Mouse (Mus musculus) kidney, postnatal 36 days (tissue): ENCODE results near the gene Sars2.

Experiments
- DNase-seq, 2 experiments: peaks; one replicate each; pipeline ENCODE4 v3.0.0; 2021 to 2022; ENCODE audit warnings: mixed read lengths in 2 of 2

Sars2 gene

DNA sequence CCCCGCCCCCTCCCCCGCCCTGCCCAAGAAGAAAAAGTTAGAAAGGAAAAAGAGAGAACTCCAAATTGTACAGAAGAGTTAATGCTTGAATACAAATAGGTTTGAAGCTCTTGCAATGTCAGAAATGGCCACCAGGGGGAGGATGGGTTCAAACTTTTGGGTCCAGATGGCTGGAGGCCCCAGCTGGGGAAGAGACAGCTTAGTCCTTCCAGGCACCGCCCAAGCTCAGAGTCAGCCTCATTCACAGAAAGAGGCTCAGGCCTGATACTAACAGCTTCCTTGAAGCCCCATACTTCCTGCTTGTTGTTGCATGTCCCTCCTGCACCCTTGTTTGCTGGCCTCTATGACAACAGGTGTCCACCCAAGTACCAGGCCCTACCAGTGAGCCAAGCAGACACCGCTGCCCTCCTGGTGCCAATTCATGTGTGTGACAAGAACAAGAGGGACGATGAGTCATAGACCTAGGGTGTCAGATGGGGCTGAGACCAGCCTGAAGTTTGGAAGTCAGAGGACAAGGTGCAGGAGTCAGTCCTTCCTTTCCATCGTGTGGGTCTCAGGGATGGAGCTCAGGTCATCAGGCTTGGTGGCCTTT, 38.4 kb downstream of the Sars2 start:
- peak; percentile 83 to 94 for DNase-seq

DNA sequence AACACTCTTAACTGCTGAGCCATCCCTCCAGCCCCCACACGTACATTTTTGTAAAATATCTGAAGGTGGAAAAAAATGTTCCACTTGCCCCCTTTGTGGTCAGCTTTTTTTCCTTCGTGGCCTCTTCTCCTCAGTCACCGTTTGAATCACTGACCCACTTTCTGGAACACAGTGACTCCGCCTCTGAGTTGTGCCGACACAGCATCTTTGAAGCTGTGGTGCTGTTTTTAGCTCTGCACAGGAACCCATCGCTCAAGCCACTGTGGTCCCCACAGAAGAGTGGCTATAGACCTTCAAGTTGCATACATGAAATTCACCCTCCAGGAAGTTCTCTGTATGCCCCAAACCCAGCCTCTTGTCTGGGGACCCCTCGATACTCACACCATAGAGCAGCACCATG, 39.1 kb downstream of the Sars2 start:
- peak in 1 of 2 experiments; percentile 38 for DNase-seq

DNA sequence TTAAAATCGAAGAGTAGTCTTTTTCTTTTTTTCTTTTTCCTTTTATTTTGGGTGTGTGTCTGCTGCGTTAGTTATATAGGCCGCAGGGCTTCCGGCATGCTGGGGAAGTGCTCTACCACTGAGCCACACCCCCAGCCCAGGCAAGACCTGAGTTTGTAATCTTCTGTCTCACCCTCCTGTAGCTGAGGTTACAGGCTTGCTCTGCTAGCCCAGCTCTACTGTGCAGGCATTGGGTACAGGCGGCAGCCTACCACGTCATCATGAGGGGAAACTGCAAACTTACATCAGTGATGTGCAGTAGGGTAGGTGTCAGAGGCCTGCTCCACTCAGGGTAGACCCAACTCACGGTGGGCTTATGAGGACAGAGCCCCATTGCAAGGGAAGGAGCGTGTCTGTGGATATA, 39.5 kb downstream of the Sars2 start:
- no peak for DNase-seq

DNA sequence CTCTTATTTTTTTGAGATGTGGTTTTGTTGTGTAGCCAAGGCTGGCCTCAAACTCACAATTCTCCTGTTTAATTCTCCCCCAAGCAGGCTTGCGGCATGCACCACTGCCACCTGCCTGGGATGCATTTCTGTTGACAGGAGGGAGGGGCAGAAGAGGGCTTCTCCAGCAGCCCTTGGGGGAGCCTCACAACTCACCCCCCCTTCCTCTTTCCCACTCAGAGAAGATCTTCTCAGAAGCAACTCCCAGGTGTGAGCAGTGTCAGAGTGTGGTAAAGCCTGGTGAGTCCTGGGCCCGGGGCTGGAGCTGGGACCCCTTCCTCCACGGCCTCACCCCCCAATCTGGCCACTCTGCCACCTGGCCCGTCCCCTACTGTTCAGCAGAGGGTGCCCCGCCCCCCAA, 43.4 kb downstream of the Sars2 start:
- no peak for DNase-seq

DNA sequence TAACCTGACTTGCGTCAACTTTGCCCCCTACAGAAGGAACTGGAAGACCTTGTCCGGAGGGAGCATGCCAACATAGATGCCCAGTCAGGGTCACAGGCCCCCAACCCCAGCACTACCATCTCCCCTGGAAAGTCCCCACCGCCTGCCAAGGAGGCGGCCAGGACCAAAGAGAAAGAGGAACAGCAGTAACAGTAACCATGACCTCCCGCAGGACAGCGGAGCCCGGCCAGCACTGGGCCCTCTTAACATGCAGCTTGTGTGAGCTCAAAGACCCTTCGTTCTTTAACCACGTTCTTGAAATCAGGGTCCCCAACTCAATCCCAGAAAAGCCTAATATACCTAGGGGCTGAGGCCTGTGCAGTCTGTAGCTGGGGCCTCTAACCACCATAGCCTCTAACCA, 46.1 kb downstream of the Sars2 start:
- no peak for DNase-seq

DNA sequence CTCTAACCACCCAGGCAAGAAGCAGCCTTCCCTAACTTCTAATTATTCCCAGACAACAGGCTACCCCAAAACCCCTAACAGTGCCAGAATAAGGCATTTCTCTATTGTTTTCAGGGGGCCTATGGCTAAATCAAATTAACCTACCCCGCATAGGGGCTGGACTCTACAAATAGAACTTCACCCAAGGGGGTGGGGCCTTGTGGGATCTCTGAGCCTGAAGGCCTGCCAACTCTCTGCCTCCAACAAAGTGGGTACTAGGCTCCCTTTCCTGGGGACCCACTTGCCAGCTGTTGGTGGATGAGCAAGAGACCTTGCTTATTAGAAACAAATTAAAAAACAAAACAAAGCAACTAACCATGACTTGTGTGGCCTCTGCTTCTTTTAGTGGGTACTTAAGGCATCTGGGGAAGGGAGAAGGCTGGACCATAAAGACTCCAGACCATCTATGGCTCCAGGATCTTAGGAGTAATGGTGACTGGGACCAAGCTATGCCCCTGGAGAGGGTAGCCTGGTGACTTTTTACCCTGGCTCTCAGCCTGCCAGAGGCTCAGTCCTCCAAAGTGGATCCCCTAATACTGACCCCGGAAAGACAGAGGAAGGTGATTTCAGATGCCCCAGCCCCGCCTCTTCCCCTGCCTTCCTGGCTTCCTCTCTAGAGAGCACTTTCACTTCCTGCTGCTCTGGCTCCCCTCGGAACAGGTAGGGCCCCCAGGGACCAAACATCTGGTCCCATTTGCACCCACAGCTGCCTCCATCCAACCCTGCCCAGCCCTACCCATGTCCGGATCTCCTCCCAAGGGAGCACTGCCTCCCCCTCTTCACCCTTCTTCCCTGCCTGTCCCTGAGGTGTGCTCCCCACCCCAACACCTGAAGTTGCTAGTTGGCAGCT, 46.8 kb downstream of the Sars2 start, which contains the start of gene Rinl:
TSS of gene Rinl (plus strand) at position 663 of the 889 bp plus-strand sequence.
- DNase-seq, result peak in 1 of 2 experiments; percentile 19

DNA sequence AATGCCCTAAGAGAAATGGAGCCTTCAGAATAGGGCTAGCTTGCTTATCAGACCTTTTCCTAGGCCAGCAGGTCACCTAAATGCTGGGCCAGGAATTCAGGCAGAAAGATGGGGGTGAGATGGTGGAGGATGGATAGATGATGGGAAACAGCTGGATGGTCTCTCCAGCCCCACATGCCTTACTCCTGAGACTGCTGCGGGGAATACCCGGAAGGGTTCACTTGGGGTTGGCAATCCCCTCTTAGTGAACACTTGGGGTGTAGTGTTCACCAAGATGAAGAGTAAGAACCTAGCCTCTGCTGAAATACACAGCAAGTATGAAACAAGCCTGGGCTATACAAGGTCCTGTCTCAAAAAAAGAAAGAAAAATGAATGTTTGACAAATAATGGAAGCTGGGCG, 47.4 kb downstream of the Sars2 start:
- DNase-seq, result no peak

DNA sequence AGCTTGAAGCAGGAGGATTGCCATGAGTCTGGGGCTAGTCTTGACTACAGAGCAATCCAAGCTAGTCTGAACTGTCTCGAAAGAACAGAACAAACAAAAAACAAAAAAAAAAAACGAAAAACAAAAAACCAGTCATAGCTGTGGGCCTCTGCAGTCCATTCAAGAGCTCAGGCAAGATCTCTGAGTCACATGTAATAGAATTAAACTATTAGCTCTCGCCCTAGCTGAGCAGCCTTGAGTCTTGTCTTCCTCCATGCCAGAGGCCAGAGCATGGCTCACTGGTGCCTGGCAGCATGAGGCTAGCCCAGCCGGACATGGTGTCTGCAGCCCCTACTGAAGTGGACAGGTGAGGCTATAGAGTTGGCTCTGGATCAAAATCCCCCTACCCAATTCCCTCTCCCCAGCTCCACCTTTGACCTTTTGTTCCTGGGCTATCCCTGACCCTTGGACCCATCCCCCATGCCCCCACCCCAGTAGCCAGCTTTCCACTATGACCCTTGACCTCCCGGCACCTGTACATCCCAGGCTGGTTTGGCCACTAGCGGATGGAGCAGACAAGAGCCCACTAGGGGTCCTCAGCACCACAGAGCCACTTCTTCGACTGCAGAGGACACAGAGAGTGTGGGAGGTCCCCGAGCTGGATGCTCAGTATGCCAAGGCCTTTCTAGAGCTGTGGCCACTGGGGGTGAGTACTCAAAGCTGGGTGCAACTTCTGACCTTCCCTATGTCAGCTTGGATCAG, 48.4 kb downstream of the Sars2 start:
- peak; percentile 47 to 53 for DNase-seq

DNA sequence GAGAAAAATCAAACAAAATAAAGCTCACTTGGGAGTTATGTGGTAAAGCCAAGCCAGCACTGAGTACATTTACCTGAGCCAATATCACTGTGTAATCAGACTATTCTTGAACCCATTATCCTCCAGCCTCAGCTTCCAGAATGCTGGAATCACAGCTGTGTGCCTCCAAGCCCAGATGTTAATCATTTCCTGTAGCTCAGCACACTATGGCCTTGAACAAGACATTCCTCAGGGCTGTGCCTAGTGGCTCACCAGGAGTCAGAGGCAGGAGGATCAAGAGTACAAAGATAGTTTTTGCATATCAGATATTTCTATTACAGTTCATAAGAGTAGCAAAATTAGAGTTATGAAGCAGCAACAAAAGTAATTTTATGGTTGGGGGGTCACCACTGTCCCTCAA, 49.9 kb downstream of the Sars2 start:
- no peak for DNase-seq

DNA sequence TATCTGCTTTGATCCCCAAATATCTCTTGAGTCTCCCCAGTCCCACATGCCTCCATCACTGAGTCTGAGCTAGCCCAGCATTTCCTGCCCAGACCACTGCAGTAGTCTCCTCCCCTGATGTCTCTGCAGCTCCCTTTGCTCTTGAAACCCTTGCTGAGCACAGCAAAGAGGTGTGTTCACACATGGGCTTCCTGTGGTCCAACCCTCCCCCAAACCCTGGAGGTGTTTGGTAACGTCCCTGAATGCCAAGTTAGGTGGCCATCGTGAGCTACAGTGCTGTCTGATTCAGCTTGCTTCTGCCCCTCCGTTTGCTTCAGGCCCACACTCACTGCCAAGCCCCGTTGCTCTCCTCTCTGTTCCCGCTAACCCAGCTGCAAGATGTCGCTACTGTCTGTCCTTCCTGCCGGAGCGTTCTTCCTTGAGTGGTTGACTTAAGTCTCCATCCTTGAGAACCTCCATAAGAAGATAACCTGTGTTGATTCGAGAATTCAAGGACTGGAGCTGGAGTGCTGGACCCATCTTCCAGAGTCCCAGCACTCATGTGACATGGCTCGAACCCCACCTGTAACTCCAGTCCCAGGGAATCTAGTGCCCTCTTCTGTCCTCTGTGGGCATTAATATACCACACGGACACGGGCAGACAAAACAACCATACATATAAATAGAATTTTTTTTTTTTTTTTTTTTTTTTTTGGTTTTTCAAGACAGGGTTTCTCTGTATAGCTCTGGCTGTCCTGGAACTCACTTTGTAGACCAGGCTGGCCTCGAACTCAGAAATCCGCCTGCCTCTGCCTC, 50.8 kb downstream of the Sars2 start:
- no peak for DNase-seq

DNA sequence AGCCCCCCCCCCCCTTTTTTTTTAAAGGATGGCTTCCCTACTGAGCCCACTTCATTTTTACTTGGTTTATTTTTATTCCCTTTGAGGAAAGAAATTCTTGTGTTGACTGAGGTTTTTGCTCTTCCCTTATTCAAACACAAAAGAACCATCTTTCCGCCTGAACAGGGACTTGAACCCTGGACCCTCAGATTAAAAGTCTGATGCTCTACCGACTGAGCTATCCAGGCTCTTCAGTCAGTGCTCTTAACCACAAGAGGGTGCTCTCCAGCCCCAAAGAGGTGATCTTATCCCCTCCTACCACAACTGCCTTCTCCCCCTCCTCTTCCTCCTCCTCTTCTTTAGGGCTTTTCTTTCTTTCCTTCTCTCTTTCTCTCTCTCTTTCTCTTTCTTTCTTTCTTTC, 52.0 kb downstream of the Sars2 start:
- peak; percentile 62 to 72 for DNase-seq

DNA sequence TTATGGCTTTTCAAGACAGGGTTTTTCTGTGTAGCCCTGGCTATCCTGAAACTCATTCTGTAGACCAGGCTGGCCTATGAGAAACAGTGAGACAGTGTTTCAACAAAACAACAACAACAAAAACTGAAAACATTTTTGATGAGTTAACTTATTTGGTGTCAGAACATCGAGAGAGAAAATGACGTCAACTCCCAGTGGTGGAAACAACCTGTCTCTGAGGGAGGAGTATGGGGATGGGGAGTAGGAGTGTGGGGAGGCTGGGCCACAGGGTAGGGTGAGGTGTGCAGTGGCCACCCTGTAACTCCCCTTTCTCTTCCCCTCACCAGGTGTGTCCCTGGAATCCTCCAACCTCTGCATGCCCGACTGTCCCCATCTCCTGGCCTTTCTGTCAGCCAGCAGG, 52.7 kb downstream of the Sars2 start:
- DNase-seq, result no peak

DNA sequence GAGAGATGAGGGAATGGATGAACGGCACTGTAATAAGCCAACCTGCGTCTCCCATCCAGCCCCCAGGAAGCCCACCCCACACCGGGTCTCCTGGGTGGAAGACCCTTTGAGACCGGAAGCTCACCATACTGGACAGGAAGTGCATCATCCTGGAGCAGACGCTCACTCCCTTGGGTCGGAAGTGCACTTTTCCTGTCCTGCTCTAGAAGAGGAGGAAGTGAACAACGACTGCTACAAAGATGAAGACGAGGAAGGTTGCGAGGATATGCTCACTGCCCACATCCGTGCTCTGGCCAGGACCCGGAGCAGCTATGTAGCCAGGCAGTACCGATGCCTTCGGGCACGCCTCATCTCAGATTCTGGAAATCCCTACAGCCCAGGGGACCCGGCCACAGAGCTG, 54.0 kb downstream of the Sars2 start:
- peak in 1 of 2 experiments; percentile 32 for DNase-seq

DNA sequence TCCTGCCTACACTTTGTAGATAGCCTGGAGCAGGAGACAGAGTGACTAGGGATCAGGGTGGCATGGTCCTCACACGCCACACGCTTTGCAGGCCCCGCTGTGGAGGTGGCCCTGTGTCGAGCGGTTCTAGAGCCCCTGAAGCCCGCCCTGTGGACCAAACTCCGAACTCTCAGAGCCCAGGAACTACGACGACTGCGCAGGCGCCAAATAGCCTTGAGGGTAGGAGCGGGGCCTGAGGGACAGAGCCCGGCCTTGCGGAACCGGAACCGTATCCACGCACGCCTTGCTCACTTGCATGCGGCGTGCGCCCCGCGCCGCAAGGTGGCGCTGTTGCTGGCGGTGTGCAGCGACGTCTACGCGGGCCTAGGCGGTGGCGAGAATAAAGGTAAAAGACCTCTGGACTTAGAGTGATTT, 54.8 kb downstream of the Sars2 start:
- DNase-seq, result peak; percentile 87 to 94

DNA sequence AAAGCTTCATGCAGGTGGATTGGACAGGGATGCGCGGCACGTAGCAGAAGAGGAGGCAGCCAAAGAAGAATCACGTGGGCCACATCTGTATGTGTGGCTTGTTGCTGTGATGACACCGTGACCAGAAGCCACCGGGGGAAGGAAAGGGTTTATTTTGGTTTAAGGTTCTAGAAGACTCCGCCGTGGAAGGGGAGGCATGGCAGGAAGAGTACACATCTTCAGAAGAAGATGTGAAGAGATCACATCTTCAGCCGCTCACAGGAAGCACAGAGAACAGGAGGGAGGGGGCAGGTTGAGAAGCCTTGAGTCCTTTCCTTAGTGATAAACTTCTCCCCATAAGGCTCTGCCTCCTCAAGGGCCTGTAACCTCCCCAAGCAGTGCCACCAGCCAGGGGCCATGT, 58.2 kb downstream of the Sars2 start:
- no peak for DNase-seq

DNA sequence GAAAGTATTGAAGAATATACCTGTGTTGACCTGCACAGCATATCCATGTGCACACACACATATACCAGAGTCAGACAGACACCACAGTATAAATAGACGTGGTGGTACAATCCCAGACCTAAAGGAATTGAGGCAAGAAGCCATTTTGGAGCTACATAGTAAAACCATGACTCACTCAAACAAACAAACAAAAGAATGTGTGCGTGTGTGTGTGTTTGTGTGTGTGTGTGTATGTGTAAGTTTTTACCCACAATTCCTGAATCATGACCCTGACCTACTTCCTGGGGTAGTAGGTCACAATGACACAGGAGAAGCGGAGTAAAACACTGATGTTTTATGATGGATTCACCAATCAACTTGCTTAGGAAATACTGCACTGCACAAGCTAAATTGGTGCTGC, 59.7 kb downstream of the Sars2 start:
- no peak for DNase-seq

DNA sequence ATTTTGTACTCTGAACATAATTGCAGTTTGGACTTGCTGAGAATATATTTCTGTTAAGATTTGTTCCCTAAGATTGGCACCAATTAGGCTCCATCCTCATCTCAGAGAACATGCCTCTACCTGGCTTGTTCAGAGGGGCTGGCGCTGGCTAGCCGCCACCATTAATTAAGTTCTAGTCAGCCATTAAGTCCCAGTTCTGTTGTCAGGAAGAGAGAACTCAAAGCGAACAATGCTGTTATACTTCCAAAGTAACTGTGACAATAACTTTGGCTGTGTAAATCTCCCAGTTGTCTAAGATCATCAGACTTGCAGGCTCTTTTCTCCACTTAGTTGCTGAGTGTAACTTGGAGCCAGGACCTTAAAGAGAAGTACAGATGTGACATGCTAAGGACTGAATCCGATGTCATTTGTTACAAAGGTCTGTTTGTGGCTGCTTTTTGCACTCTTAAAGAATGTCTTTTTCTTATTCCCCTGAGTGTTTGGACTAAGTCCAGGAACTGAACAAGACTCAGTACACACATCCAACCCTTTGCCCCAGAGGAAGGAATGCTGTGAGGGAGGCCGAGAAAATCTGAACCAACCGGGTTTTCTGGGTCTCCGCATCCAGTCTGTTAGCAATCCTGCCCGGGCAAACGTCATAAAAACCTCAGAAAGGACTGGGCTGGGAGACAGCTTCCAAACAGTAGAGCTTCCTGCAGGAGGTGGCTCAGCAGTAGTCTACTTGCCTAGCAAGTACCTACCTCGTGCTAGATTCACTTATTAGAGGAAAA, 60.3 kb downstream of the Sars2 start:
- DNase-seq, result peak; percentile 74 to 84

DNA sequence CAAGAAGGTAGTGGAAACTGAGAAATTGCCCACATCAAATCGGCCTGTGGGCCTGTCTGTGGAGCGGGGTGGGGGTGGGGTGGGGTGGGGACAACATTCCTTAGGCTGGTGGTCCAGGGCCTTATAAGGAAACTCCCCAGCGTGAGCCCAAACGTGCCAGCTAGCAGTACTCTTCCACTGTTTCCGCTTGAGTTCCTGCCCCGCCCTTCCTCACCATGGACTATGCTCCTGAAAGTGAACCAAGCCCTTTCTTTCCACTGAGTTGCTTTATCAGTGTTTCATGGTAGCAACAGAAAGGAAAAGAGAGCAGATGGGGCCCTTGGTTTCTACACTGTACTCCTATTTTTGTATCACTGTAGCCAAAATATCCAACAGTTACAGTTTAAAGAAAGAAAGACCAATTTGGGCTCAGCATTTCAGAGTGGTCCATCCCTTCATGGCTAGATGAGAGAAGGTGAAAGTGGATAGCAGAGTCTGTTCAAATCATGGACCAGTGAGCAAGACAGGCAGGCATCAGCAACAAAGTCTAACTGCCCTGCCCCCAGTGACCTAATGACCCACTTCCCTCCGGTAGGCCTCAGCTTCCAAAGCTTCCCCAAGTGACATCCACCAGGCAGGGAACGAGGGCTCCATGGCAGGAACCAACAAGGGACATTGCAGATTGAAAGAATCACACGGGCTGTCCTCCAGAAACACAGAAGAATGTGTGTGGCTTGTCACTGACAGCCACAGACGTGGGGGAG, 61.2 kb downstream of the Sars2 start:
- peak; percentile 86 to 91 for DNase-seq
